Mouse (Mus musculus) B cell, adult 67 days (primary cell): ENCODE results near the gene Btbd35f9. TPM values are rescaled to one million over a fixed set of nuclear protein-coding genes. Genes with fewer than 3 reads are reported as not detected.

Source experiments
- total RNA-seq, 2 experiments: library from RNA; stranded (reverse); gene quantifications; 4 replicates each; pipeline ENCODE4 v1.2.4; 2023

Gene Btbd35f9
- total RNA-seq, result not detected

DNA sequence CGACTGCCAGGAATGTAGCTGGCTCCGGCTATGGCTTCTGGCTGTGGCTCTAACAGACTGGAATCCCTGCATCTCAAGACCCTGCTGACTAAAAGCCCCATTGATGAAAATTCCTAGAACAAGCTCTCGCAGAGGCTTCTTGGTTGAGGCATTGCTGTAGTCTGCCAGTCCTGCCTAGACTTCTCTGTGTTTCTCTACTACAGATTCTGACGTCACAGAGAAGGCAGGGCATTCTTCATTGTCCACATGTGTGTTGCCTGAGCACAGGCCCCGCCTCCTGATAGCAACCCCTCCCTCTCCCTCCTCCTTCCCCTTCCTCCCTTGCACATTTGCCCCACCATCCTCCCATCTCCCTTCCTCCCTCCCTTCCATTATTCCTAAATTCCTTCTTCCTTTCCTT, at the start of gene Btbd35f9:
Gene Btbd35f9 (minus strand): TSS at position 101 of the 400 bp plus-strand sequence.

Other genes starting within 250 kb of the Btbd35f9 start
- not detected for gene Btbd35f6, start 205.0 kb downstream of the Btbd35f9 start, total RNA-seq
- gene Gm21870, start 174.7 kb downstream of the Btbd35f9 start, total RNA-seq, result not detected
- gene Spin2g, start 77.2 kb upstream of the Btbd35f9 start, total RNA-seq, result not detected